Mouse (Mus musculus) liver, embryonic 14.5 days (tissue): ENCODE data around the gene Smg5. TPM values are rescaled to one million over a fixed set of nuclear protein-coding genes. Genes with fewer than 3 reads are reported as not detected.
A peak's percentile ranks its signal among the peaks of the same experiment; 100 is the strongest.
"Not testable (repeated sequence)": the region's sequence is repeated elsewhere in the genome, so short reads cannot be mapped to it uniquely, and the experiment has no call there.

Source experiments
- ATAC-seq: fragments of 200-750 bp; cut with Nextera tagmentation; 2 replicates; pipeline ENCODE4 v1.8.0; 2017; ENCODE audit warnings: moderate number of reproducible peaks, mild to moderate bottlenecking, moderate library complexity; ENCODE audit not compliant: insufficient read depth
- DNase-seq, 3 experiments: peaks; one replicate each; pipeline ENCODE4 v3.0.0-alpha.2; 2012 to 2013; ENCODE audit warnings: low read depth in 3 of 3, low spot score in 3 of 3
- H3K27ac ChIP-seq: fragments of 300-500 bp; sonication (generic); 2 replicates; pipeline ENCODE4 v1.5.1; 2014; ENCODE audit warnings: moderate library complexity, mild to moderate bottlenecking, control low read depth, inconsistent platforms
- H3K27me3 ChIP-seq: fragments of 300-500 bp; sonication (generic); 2 replicates; pipeline ENCODE4 v1.6.1; 2014; ENCODE audit warnings: mild to moderate bottlenecking, low read length, moderate library complexity; ENCODE audit not compliant: control insufficient read depth, insufficient read depth
- H3K36me3 ChIP-seq: fragments of 300-500 bp; sonication (generic); replicated peaks from 2 replicates; pipeline ENCODE4 v1.6.1; 2014; ENCODE audit warnings: low read depth; ENCODE audit not compliant: control insufficient read depth, insufficient read depth
- H3K4me1 ChIP-seq, 2 experiments: fragments of 200-500 bp in 1 of 2; fragments of 300-500 bp in 1 of 2; sonication (generic) in 1 of 2; replicated peaks; 2 replicates each; pipeline ENCODE4 v1.6.1; 2012 to 2014; ENCODE audit warnings: antibody characterized with exemption in 1 of 2, inconsistent platforms in 1 of 2, low read length in 1 of 2; ENCODE audit not compliant: control insufficient read depth in 2 of 2, insufficient read depth in 2 of 2
- H3K4me2 ChIP-seq: fragments of 300-500 bp; sonication (generic); 2 replicates; pipeline ENCODE4 v1.6.1; 2014; ENCODE audit warnings: low read depth, mild to moderate bottlenecking, control low read depth, moderate library complexity
- H3K4me3 ChIP-seq, 2 experiments: fragments of 200-500 bp in 1 of 2; fragments of 300-500 bp in 1 of 2; sonication (generic) in 1 of 2; 2 replicates each; pipeline ENCODE4 v1.5.1; 2012 to 2014; ENCODE audit warnings: low read depth in 2 of 2, low read length in 2 of 2, mild to moderate bottlenecking in 2 of 2, control low read depth in 1 of 2, inconsistent platforms in 1 of 2, moderate library complexity in 1 of 2; ENCODE audit not compliant: insufficient read depth in 1 of 2
- H3K9ac ChIP-seq: fragments of 300-500 bp; sonication (generic); replicated peaks from 2 replicates; pipeline ENCODE4 v1.6.1; 2014; ENCODE audit warnings: mild to moderate bottlenecking, control low read depth, moderate library complexity
- H3K9me3 ChIP-seq: fragments of 300-500 bp; sonication (generic); 2 replicates; pipeline ENCODE4 v1.6.1; 2016; ENCODE audit warnings: low read length, mixed read lengths; ENCODE audit not compliant: control insufficient read depth
- CTCF ChIP-seq: IDR thresholded peaks from 2 replicates; pipeline ENCODE4 v1.5.1; 2016; ENCODE audit warnings: antibody characterized with exemption, low read depth, control low read depth
- EP300 ChIP-seq: IDR thresholded peaks from 2 replicates; pipeline ENCODE4 v1.6.1; 2016; ENCODE audit warnings: antibody characterized with exemption, low read depth
- WGBS: fragments of 180-500 bp; shearing (Covaris S2); extraction: QIAGEN DNeasy Blood & Tissue Kit; methylation state at CpG from one replicate; pipeline ENCODE4 v1.1.7; 2014; ENCODE audit not compliant: insufficient replicate concordance; 5-methylcytosine and 5-hydroxymethylcytosine counted together
- polyA plus RNA-seq, 2 experiments: library from polyadenylated mRNA; depleted of rRNA in 1 of 2; stranded (reverse) in 1 of 2; unstranded in 1 of 2; fragments of >200 nt; fragmentation: Nextera tagmentation in 1 of 2; extraction: Ambion mirVana in 1 of 2; gene quantifications; 2 replicates each; pipeline versions ENCODE4 v1.2.1 to v1.2.3; 2012 to 2014

Gene Smg5
- 33.6 and 36.6 TPM in 2 replicates for polyA plus RNA-seq (2012; rRNA removed)
- 18.8 and 23.7 TPM in 2 replicates for polyA plus RNA-seq (2014; fragmentation: Nextera tagmentation; extraction: Ambion mirVana)

DNA sequence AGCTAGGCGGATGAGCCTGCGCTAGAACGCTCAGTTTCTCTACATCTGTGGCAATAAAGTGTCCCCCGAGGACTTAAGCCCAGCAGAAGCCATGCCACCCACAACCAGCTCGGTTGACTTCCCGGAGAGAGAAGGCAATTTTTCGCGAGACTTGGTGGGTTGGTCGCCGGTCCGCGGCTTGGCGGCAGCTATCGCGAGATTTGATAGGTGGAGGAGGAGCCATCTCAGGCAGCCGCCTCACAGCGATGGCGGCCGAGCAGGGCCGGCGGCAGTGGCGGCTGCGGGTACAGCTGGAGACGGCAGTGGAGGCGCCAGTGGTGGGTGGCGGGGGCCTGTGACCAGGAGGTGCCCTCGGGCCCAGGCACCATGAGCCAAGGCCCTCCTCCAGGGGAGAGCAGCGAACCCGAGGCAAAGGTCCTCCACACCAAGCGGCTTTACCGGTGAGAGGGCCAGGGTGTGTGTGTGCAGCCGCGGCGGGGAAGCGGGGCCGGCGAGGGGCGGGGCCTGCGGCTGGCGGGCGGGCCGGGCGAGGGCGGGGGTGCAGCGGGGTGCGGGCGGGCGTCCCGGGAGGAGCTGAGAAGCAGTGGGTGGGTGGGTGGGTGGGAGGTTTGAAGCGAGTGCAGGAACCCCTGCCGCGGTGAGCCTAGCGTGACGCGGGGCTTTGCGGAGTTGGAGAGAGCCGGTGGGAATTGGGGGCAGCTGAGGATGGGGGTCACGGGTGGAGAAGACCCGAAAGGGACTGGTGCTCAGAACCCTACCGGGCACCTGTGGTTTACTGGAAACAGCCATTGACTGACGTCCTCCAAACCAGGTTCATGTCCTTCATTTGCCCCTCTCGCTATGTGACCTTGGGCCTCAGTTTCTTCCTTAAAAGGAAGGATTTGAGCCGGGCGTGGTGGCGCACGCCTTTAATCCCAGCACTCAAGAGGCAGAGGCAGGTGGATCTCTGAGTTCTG is at the start of gene Smg5, which contains the start of gene Tmem79:
Gene Smg5, plus strand, starts transcription at position 203 of the 956 bp plus-strand sequence.
Gene Tmem79, minus strand, starts transcription at position 91 of the 956 bp plus-strand sequence.
- H3K9ac ChIP-seq: peak within 1 kb of the TSS; percentile 86
- peak; percentile 89 to 94 (median 90) for DNase-seq
- peak; percentile 88 for ATAC-seq
- under 1% methylated on average over 55 of the region's 66 CpGs for WGBS
- peak within 1 kb of the TSS; percentile 97 for H3K27ac ChIP-seq
- H3K4me3 ChIP-seq: peak within 1 kb of the TSS; percentile 78 to 96
- no peaks in the 10 kb centered on the region; the same call in 1 of the 2 replicates for H3K36me3 ChIP-seq
- H3K4me2 ChIP-seq: peak within 1 kb of the TSS; percentile 94
- TF ChIP-seq CTCF: no peak
- peak; percentile 73 for TF ChIP-seq EP300
- peaks cover 41 to 44% of the 10 kb centered on the region in 2 experiments for H3K4me1 ChIP-seq
- no peaks in the 10 kb centered on the region for H3K9me3 ChIP-seq
- H3K27me3 ChIP-seq: no peaks in the 10 kb centered on the region

- H3K36me3 ChIP-seq: no peaks in the 10 kb centered on the region
- 86% methylated on average over 4 of the region's 4 CpGs for WGBS
- TF ChIP-seq EP300 (no peak), CTCF (no peak)
These were observed 49.0 kb upstream of the Smg5 start, which contains the start of gene Gm38392 for GRCm38 (mm10) chr3:88287110-88287509. Gene Gm38392, minus strand, starts transcription at chr3:88287210.

DNA sequence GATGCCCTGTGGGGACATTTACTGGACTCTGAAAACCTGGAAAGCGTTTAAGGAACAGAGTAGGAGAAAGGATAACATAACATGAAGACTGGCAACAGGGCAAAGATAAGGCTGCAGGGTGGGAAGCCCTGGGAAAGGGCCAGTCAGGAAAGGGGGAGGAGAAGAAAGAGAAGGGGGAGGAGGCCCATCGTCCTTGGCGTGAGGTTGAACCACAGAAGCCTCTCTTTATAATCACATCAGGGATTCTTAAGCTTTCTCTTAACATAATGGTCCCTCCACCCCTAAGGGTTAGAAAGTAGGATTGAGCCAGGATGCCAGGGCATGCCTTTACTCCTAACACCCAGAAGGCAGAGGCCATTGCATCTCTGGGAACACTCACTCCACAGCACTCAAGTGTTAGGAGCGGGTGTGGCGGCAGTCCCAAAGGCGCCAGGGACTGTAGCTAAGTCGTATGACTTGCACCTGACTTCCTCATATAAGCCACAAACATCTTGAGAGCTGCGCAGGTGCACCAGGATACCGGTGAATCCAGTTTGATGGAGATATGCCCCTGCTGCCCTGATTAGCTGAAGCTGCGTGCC is 47.8 kb upstream of the Smg5 start:
- H3K9me3 ChIP-seq, H3K27me3 ChIP-seq, DNase-seq, H3K36me3 ChIP-seq, H3K9ac ChIP-seq, ATAC-seq, H3K27ac ChIP-seq, H3K4me3 ChIP-seq, H3K4me1 ChIP-seq, H3K4me2 ChIP-seq: not testable (repeated sequence)
- WGBS: 61% methylated on average over 8 of the region's 10 CpGs

More at GRCm38 (mm10) chr3:88287110-88287509, 49.0 kb upstream of the Smg5 start, which contains the start of gene Gm38392:
- Histone ChIP-seq H3K9ac (no peak within 1 kb of the TSS), H3K4me3 (no peak within 1 kb of the TSS), H3K9me3 (no peaks in the 10 kb centered on the region), H3K27ac (no peak within 1 kb of the TSS), H3K27me3 (no peaks in the 10 kb centered on the region), H3K4me1 (no peaks in the 10 kb centered on the region), H3K4me2 (no peak within 1 kb of the TSS)
- ATAC-seq: no peak
- no peak for DNase-seq

DNA sequence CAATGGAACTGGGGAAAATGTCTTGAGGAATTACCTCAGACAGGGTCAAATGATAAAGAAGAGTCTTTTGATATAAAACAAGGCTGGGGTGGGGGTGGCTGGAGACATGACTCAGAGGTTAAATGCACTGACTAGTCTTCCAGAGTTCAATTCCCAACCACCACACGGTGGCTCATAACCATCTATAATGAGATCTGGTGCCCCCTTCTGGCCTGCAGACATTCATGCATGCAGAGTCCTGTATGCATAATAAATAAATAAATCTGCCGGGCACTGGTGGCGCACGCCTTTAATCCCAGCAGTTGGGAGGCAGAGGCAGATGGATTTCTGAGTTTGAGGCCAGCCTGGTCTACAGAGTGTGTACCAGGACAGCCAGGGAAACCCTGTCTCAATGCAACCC is 44.1 kb upstream of the Smg5 start:
- no peak overlapping the region for H3K4me3 ChIP-seq
- WGBS: 36% methylated on average over 4 of the region's 4 CpGs
- H3K27ac ChIP-seq: no peak overlapping the region

DNA sequence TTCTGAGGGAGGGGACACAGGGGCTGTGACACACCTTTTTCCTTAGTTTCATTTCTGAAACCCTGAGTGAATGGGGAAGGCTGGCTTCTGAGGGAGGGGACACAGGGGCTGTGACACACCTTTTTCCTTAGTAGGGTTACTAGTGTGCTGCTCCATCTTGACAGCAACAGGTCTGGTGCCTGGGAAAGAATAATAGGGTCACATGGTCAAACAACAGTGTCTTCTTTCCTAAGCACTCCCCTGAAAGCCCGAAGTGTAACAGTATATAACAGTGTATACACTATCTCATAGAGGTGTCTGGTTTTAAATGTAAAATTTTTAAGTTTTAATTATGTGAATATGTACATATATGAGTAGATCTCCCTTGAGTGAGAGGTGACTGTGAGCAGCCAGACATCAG is 40.8 kb upstream of the Smg5 start:
- not testable (repeated sequence) for H3K36me3 ChIP-seq, ATAC-seq, H3K9me3 ChIP-seq, H3K27me3 ChIP-seq, H3K27ac ChIP-seq, DNase-seq
- peaks cover 14 to 24% of the 10 kb centered on the region in 2 experiments for H3K4me1 ChIP-seq
- H3K9ac ChIP-seq: peak overlapping the region; percentile 76; the same call in 1 of the 2 replicates
- H3K4me2 ChIP-seq: peak overlapping the region; percentile 96
- 52% methylated on average over 1 of the region's 1 CpGs for WGBS
- H3K4me3 ChIP-seq: peak overlapping the region; percentile 26 to 71; a peak in 2 of 4 replicates

More for the DNA sequence above, 44.1 kb upstream of the Smg5 start:
- TF ChIP-seq CTCF (peak; percentile 77), EP300 (no peak)
- Histone ChIP-seq H3K4me2 (no peak overlapping the region), H3K9me3 (no peaks in the 10 kb centered on the region), H3K9ac (no peak overlapping the region), H3K36me3 (no peaks in the 10 kb centered on the region), H3K4me1 (peaks cover 3 to 6% of the 10 kb centered on the region in 2 experiments), H3K27me3 (no peaks in the 10 kb centered on the region)
- DNase-seq: no peak
- ATAC-seq: no peak
